Mouse (Mus musculus) kidney, adult 8-10 months (tissue): ENCODE measurements around the gene Gm10192.
"Not testable (repeated sequence)": the region's sequence is repeated elsewhere in the genome, so short reads cannot be mapped to it uniquely, and the experiment has no call there.

Source experiments
- DNase-seq, 2 experiments: peaks; one replicate each; pipeline ENCODE4 v3.0.0; 2022

The Gm10192 gene

DNA sequence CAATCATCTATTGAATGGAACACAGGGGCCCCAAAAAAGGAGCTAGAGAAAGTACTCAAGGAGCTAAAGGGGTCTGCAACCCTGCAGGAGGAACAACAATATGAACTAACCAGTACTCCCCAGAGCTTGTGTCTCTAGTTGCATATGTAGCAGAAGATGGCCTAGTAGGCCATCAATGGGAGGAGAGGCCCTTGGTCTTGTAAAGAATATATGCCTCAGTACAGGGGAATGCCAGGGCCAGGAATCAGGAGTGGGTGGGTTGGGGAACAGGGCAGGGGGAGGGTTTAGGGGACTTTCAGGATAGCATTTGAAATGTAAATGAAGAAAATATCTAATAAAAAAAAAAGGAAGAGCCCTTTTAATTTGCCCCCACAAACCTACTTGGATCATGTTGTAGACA lies at the start of gene Gm10192:
TSS of gene Gm10192 (minus strand) at position 101 of the 400 bp plus-strand sequence.
- DNase-seq, result not testable (repeated sequence)

DNA sequence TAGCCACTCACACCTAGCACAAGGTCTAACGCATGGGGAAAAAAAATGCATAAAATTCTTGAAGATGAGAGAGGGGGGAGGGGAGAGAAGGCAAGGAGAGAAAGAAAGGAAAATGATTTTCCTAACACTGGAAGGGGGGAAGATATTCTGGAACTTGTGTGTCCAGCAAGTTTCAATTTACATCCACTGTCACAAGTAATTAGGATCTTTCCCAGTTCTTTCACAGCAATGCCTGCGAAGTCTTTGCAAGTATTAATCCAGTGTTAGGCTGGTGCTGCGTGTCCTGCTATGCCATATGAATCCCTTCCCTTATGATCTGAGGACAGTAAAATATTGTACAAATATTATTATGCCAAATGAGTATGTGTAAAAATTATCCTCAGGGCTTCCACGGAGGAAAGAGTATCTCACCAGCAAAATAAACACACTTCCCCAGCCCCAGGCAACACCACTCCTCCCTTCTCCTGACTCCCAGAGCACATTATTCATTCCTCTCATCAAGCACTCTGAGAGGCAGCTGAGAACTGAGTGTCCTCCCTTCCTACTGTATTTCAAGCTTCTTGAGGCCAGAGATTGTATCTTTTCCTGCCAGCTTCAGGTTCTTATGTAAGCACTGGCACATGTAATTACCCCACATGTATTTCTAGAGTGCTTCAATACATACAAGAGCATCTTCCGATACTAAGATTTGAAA lies 47.6 kb upstream of the Gm10192 start:
- DNase-seq, result no peak

DNA sequence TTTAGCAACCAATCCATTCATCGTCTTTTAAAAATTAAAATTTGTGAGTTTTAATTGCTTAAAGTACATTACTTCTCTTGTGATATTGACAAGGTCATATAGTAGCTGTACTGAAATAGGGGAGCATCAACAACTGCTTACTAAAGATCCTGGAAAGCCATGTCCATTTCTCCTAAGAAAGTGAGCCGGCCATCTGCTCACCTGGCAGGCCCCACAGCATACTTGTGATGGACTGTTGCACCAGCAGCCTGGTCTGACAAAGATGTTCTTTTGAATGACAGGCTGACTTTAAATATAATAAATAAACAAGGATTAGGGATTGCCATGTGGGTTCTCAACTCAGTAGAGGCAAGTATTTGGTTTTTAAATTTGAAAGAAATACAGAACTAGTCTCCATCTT lies 36.7 kb upstream of the Gm10192 start:
- DNase-seq, result no peak

DNA sequence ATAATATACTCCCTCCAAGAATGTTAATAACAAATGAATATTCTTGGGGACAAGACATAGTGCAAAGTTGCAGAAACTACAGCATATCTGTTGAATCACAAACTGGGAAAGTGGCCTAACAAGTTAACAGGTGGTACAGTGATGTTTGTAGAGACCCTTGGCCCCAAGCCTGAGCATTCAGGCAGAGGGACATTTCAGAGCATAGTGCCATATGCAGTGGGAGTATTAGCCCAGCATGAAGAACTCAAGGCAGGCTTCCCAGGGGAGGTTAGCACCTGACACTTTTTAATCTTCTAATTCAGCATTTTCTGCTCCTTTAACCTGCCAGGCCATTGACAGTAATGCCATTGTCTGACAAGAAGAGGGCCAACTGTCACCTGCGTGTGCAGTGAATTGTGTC lies 34.9 kb upstream of the Gm10192 start:
- no peak for DNase-seq

DNA sequence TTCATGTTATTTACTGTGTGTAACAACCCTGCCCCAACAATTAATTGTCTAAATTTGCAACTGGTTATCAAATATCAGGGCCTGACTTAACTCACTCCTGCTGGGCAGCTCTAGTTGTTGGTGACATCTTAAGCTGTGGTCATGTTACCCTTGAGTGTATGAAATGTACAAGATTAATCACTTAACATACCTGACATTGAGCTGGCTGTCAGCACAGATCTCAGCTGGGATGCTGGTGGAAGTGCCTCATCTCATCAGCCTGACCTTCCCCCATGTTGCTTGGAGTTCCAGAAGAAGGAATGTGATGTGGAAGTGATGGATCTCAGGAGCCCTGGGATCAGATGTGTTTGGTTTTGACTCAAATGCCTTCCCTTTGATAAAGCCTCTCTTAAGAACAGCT lies 29.5 kb upstream of the Gm10192 start:
- DNase-seq, result no peak

DNA sequence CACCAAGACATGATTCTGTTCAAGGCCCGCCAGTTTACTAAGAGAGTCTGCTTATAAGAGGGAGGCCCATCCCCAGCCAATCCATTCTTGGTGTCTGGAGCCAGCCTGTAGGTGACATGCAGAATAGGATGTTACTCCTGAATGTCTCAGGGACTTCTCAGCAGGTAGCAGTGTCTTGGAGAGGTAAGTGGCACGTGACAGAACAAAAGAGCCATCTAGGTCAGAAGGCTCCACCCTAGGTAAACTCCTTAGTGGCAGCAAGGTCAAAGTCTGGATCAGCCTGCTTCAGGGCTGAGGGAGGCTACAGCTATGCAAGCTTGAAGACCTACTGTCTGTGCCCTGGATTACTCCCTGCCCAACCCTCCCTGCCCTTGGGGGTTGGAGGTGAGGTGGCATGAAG lies 20.0 kb upstream of the Gm10192 start:
- DNase-seq, result not testable (repeated sequence)

DNA sequence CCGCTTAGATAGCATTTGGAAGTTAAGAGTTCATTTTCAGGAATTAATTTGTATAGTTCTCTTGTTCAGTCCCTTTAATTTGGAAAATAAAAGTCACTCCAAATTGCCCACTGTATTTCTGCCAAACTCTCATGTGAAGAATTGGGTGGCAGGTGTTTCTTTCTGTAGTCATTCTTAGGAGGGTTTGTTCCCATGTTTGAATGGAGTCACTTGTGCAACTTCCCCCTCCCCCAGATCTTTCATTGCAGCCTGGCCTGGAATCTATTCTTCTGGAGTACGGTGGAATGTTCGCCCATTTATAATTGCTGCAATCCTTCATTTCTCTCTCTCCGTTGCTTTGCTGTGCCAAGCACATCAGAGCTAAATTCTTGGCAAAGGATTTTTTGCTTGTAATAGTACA lies 10.2 kb upstream of the Gm10192 start:
- DNase-seq, result no peak

DNA sequence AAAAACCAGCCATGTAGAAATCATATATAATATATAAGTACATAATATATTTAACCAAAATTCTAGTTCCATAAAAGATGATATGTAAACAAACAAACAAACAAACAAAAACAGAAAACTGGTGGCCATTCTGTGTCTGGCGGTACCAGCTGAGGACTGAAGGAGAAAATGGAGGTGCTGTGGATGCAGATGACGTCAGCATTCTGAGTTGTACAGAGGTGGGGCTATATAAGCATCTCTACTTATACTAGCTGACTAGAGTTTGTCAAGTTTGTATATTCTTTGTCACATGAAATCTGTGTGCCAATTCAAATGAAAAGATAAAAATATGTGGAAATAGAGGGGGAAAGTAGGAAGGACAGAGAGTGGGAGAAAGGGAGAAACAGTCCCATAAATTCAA lies 9.6 kb upstream of the Gm10192 start:
- no peak for DNase-seq

DNA sequence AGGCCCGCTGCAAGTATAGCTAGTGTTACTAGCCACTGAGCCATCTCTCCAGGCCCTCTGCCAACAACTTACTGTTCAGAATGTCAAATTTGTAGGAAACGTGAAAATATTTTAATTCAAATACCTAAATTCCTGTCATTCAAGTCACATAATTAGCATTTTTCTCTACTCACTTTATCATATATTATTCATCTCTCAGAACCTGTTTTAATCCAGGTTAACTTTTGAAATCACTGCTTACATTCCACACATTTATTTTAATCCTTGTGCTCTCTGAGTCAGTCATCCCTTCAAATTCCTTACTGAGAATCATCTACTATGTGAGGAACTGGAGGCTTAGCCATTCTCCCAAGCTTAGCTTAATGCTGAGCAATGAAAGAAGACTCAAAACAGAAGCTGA lies 2.6 kb downstream of the Gm10192 start:
- DNase-seq, result no peak

DNA sequence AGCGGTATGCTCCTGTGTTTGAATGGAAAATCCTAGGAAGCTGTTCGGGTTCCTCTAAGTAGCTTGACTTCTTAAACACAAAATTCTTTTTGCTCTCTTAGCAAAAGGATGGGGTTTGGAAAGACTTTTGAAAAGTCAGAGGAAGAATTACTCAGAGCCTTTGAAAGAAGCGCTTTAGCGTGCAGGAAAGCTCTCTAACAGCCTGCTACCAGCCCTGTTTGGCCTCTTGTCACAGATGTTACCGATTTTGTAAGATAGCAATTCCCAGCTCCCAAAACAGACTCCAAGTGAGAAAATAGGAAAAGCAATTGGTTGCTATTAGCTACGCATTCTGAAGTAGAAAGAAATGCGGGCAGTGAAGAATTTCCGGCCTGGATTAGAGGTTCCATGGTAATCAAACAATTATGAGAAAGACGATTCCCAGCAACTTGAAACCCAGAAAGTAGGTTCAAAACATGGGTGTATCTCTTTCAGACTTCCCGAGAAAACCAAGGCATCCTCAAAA lies 26.1 kb downstream of the Gm10192 start:
- DNase-seq, result no peak

DNA sequence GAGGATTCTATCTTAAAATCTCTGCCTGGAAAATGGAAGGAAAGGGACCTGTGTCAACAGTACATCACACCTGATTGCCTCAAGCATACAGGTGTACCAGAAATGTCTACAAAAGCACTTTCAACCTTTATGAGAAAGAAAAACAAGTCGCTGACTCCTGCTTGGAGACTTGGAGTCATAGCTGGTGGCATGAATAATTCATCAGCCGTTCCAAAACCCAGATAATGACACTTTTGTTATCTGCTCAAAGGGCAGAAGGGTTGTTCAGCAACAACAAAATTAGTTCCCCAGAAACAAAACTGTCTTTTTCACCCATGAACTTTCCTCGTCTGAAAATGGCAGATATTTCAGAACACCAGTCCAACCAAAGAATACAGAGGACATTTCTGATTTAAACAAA lies 26.9 kb downstream of the Gm10192 start:
- DNase-seq, result no peak

DNA sequence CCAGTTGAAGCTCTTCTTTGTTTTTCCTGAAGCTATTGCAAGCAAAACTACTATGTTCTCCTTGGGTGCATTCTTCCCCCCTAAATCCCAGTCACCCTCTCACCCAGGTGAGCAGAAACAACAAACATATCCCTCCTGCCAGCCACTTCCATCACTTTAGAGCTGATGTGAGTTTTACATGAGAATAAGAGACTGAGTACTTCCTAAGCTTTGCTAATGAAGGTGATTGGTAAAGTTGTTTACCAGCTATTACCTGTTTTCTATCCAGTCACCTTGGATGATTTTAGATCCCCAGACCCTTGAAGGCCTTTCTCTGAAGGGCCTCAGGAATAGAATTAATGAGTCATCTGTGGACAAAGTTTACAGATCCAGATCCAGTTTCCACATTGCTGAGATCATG lies 29.4 kb downstream of the Gm10192 start:
- no peak for DNase-seq

DNA sequence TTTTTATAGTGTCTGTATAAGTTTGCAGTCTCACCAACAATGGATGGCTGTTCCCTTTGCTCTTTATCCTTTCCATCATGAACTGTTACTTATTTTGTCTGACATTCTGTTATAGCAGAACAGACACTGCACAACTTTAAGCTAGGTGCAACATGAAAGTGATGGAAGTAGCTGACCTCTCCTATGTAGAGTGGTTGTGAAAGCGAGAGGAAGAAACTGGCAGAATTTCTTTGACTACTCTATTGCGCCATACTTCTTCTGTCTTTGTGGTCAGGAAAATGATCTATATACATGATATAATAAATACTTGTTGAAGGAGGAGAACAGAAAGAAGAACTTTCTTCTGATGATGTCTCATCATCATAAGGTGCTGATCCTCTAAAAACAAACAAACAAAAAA lies 40.5 kb downstream of the Gm10192 start:
- DNase-seq, result no peak
